Mouse (Mus musculus) E14TG2a.4 (cell line): ENCODE results near the gene Cfap45.

ENCODE experiments used
- CTCF ChIP-seq: conservative IDR thresholded peaks from 2 replicates; pipeline ENCODE4 v1.5.1; 2014; ENCODE audit warnings: low read length
- NANOG ChIP-seq: IDR thresholded peaks from 2 replicates; pipeline ENCODE4 v1.6.1; 2014; ENCODE audit warnings: borderline replicate concordance, low read length, mixed read lengths
- POU5F1 ChIP-seq: IDR thresholded peaks from 2 replicates; pipeline ENCODE4 v1.6.1; 2014; ENCODE audit warnings: low read length, borderline replicate concordance

DNA sequence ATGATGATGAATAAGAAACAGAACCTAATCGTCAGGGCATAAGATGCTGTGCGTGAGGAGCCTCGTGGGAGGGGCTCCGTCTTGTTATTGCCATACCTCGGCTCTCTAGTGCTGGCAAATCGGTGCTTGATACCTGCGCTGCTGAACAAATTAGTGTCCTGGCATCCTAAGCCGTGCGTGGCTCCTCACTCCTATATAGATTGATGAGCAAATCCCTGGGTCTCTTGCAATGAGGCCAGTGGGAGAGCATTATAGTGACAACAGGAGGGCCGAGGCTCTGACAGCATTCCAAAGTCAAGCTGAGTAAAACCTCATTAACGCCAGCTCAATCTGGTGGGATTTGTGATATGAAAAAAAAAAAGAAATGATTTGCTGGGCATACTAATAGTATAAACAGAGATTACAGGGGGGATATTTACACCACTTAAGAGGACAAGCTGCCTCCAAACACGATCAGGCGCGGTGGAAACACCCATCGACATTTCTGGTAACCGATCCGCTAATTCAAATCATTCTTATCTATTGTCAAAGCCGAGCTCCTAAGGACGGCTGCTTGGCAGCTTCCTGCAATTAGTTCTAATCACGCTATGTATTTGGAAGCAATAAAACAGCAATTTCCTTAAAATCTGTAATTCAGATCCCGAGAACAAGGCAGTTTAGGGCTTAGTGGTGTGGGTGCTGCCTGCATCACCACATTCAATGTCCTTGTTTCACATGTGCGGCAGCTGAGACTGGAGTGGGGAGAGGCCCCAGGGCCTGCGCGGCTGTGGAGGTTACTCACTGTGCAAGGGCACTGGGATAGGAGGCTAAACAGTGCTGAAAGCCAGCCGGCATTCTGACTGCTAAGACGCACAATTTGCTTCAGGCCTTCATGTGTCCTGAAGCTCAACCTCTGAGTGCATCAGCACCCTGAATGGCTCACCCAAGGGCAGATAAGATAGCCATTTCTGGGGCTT, 65.3 kb downstream of the Cfap45 start:
- TF ChIP-seq CTCF, result no peak
- no peak for TF ChIP-seq NANOG
- TF ChIP-seq POU5F1, result no peak
